Mouse (Mus musculus) adrenal gland, postnatal 36 days (tissue): ENCODE measurements around the gene Vmn1r20. TPM values are rescaled to one million over a fixed set of nuclear protein-coding genes. Genes with fewer than 3 reads are reported as not detected.
"Not testable (repeated sequence)": the region's sequence is repeated elsewhere in the genome, so short reads cannot be mapped to it uniquely, and the experiment has no call there.

Experiments
- DNase-seq, 2 experiments: peaks; one replicate each; pipeline ENCODE4 v3.0.0; 2021; ENCODE audit warnings: mixed read lengths in 1 of 2
- long read RNA-seq, 2 experiments: library from polyadenylated mRNA; stranded (forward); transcript quantifications; one replicate each; pipeline ENCODE4 v2.0.0; 2021; ENCODE audit warnings: borderline sequencing depth in 2 of 2
- total RNA-seq, 2 experiments: library from RNA; stranded (reverse); gene quantifications; 2 replicates each; pipeline ENCODE4 v1.2.3; 2021

Vmn1r20 gene
- not detected for total RNA-seq
- long read RNA-seq, experiment 1: 0 reads
- long read RNA-seq, experiment 2: 0 reads

DNA sequence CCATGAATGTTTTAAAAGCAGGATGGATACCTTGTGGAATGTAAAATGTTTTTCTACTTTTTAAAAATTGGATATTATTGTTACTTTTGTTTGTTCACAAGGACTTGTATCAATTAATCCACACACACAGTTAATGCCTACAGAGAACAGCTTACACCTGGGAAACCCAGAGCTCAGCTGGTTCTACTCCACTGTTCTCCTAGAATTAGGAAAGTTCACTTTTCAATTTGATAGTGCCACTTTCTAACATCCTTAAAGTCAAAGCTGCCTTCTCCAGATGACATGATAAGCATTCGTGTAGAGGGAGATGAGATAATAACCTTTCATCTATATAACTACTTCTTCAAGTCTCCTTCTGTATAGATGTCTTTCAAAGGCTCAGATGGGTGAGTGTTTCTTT lies at the start of gene Vmn1r20:
TSS of gene Vmn1r20 (plus strand) at position 301 of the 400 bp plus-strand sequence.
- DNase-seq: no peak

DNA sequence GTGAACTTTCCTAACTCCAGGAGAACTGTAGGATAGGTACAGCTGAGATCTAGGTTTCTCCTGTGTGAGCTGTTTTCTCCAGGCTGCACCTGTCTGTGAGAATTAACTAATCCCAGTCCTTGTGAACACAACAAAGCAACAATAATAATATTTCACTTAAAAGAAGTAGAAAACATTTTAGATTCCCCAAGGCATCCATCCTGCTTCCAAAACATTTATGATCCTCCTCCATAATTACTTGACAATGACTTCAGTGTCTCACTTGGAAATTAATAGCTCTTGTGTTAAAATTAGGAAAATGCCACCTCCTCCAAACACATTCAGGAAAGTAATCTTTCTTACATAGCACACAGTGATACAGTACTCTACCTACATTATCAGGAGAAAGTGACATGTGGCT lies 33.0 kb upstream of the Vmn1r20 start, which contains the start of gene Vmn1r18:
TSS of gene Vmn1r18 (minus strand) at position 101 of the 400 bp plus-strand sequence.
- DNase-seq: no peak

DNA sequence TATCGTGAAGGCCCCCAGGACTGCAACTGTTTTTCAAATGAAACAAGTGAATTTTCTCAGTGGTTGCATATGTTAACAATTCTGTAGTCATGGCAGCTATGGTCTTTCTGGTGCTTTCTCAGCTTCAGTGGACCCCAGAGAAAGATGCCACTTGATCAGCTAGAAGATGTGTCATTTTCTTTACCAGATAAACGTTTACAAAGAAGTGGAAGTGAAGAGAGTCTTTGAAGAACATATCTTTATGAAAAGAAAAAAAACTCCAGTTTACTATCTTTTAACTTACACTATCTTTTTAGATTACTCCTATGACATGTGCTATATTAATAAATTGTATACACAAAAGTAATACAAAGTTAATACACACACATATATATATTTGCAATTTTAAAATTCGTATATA lies 25.2 kb upstream of the Vmn1r20 start, which contains the start of gene Vmn1r19:
TSS of gene Vmn1r19 (plus strand) at position 301 of the 400 bp plus-strand sequence.
- DNase-seq: not testable (repeated sequence)

DNA sequence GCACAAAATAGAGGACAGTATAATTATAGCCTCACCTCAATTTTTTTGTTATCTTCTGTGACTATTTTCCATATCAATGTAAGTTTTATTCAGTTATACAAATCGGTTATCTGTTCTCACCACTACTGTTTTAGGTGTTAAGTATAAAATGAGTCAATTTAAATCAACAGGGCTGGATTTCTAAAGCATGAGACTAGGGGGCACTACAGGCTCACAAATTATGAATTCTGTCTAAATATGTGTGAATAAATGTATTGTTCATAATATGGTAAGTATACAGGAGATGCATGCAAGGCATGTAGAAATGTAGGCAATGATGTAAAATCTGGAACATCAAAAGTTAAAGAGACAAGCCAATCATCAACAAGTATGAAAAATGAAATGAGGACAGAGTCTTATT lies 2.5 kb downstream of the Vmn1r20 start:
- peak in 1 of 2 experiments; percentile 17 for DNase-seq

DNA sequence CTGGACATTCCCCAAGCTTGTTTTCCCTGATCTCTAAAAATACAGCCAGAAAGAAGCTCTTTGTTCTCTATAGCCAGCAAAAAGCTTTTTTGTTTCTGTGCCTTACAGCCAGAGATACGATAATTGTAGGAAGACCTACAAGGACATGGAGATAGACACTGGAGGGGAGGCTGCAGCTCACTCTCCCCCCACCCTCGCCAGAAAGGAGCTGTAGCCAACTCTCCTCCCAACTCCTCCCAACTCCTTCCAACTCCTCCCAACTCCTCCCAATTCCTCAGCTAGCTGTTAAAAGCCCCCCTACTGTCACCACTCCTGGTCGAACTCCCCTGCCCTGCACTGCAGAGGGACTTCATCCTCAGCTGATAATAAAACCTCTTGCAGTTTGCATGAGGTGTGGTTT lies 39.4 kb downstream of the Vmn1r20 start:
- DNase-seq: not testable (repeated sequence)

Other genes with a start within 250 kb of the Vmn1r20 start
- gene Vmn1r13, start 225.6 kb upstream of the Vmn1r20 start, total RNA-seq: not detected
- gene Vmn1r14, start 197.2 kb upstream of the Vmn1r20 start, total RNA-seq: not detected
- not detected for gene Vmn1r15, start 171.0 kb upstream of the Vmn1r20 start, total RNA-seq
- gene Vmn1r16, start 99.4 kb upstream of the Vmn1r20 start, total RNA-seq: not detected
- not detected for gene Vmn1r17, start 65.2 kb upstream of the Vmn1r20 start, total RNA-seq
- gene Vmn1r18, start 33.1 kb upstream of the Vmn1r20 start, total RNA-seq: not detected
- not detected for gene Vmn1r19, start 25.1 kb upstream of the Vmn1r20 start, total RNA-seq
- 10 to 100 TPM; 21.3 to 31.3 TPM for gene Ppm1k, start 106.5 kb downstream of the Vmn1r20 start, total RNA-seq
- 10 to 100 TPM; 18.1 to 23.1 TPM for gene Herc6, start 152.1 kb downstream of the Vmn1r20 start, total RNA-seq